Mouse (Mus musculus) frontal cortex, postnatal 36 days (tissue): ENCODE measurements at regions not wholly inside any gene's neighbourhood (a gene's known extent, or its start where the extent isn't known, plus 50 kb on each side); places are given as distances from the start of the nearest gene placed in this dataset.

ENCODE experiments used
- DNase-seq, 2 experiments: peaks; one replicate each; pipeline ENCODE4 v3.0.0; 2022; ENCODE audit warnings: low spot score in 2 of 2

DNA sequence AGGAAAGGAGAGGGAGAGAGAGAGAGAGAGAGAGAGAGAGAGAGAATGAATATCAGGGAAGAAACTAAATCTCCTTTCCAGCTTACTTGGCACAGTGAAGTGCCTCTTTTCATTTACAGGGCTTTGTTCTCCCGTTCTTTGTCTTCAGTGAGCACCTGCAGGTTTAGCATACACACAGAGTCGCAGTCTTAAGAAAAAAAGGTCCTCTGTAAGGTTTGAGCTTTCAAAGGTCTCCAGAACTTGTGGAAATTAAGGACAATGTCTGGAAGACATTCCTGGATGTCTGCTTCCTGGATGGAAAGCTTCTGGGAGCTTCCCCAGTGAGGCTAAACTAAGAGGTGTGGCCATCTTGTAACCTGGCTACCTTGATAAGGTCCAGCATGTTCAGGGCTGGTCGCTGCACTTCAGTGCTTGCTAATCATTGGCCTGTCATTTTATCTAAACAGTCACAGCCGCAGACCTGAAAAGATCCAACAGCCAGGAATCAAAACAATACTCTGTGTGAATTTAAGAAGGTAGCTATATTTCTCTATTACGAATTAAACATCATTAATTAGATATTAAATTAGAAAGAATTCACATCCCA is 113.1 kb upstream of the Ralgapa2 start:
- no peak for DNase-seq

DNA sequence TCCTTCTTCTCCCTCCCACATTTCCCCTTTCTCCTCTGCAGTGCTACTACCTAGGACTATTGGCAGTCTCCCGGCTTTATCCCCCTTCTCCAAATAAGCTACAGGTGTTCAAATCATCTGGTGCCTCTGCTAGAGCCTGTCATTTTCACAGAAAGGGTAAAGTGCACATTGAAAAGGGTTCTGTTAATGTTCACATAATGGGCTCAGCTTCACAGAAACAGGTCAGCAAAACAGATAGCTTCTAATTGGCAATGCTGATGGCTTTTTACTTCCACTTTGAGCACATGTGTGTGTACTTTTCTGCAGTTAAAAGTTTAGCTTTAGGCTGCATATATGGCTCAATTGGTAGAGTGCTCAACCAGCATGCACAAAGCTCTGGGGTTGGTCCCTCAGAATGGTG is 114.4 kb upstream of the Ralgapa2 start:
- DNase-seq = no peak

DNA sequence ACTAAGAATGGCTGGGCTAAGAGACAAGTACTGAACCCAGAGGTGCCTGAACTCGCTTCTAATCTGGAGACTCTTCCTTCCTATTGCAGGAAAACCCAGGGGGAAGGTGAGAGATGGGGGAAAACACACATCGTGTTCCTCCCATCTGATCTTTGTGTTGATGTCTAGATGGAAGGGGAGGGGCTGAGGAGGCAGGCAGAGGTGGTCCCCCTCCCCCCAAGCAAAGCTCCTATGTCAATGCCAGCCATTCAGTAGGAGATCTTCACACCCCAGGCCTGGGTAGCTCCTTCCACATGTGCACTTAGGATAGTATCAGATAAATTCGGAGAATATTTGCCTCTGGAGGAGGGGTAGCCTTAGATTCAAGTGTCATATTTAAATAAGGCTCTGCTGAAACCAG is 118.0 kb upstream of the Ralgapa2 start:
- no peak for DNase-seq

DNA sequence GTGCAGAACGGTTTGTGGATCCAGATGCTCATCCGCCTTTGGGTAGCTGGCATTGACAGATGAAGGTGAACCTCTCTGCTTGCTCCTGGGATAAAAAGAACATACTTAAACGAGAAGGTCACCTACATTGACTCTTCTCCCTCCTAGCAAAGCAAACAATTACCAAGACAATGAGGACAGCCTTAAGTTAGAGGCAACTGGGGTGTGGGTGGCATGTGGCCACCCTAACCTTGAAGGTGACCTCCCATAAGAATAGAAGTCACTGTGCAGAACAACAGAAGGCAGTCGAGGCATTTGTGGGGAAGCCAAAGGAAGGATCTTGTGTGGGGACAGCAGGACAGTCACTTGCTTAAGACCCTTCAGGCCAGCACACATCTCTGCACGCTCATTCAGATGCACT is 119.0 kb upstream of the Ralgapa2 start:
- DNase-seq = no peak

DNA sequence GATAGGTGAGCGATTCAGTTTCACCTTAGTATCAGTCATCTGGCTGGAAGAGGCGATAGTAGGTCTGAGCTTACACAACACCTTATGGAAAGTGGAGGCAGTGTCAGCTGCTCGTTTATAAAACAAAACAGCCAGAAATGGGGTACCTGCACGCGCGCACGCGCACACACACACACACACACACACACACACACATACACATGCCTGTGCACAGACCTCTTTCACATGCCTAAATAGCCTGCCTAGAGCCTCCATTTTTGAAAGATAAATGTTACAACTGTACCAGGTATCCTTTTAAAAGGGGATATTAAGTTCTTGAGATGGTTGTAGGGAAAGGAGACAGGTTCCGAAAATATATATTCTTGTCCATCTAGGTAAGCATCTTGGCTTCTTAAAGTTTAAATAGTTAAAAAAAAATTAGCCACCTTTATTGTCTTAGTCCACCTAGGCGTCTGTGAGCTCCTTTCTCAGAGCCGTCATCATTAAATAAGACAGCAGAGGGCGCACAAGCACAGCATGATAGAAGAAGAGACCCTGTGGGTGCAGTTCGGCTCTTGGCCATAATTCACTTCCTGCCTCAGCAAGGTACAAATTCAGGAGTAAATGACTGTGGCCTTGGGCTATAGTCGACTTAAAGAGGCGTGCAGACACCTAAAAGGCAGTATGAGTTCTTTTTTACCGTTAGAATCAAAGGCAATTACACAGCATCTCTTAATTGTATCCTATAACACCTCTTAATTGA is 121.4 kb upstream of the Ralgapa2 start:
- peak; percentile 61 to 80 for DNase-seq

DNA sequence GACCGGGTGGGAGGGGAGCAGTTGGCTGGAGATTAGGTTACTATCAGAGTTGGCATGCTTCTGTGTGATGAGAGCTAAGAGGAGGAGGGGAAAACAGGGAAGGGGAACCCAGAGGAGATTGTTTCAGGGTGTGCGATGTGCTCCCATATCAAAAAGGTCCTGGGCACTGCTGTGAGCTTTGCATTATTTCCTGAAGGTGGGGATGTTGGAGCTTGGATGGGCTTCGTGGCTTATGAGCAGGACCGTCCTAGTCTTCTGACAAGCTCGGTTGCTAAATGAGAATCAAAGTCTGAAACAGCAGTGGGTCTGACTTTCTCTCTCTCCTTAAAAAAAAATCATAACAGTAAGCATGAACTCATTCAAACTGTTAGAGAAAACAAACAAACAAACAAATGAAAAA is 125.4 kb upstream of the Ralgapa2 start:
- DNase-seq = no peak

DNA sequence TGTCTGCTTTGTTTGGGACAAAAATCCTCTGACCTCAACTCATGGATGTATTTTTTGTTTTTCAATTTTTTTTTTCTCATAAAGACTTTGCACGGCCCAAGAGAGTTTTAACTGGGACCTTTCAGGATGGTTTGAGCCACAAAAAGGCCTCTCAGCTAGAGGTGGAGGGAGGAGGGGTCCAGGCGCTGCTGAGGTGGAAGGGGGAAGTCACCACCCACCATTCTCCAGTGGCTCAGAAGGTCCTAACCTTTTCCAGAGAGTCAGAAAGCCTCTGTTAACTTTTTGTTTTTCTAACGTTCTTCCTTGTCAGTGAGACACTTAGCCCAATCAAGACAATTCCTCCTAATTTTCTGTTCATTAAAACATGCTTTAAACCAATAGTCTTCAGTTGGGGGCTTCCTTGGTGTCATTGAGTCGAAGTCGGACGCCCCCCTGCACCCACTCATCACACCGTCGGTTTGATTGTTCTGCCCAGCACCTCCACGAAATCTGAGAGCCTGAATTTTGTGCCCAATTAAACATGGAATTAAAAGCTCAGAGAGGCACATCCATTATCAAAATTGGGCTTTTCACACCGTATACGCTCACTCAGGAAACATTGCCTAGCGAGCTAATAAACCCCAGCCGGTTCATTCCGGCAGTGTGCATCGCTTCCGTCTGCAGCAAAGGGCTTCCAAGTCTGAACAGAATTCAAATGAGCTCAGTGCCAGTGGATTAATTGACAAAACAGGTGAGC is 134.3 kb upstream of the Ralgapa2 start:
- DNase-seq = no peak

DNA sequence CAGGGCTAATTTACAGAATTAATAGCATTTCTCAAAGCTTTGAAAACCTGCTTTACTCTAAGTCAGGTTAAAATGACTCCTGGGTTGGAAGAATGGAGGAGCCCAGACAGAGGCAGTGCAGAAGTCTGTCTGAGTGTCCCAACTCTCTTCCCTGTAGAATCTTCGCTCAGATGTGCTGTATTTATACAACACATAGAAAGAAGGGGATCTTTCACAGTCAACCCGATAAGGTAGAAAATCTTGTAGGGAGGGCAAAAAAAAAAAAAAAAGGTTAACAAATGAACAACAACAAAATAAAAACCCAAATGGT is 134.8 kb upstream of the Ralgapa2 start:
- DNase-seq = no peak

DNA sequence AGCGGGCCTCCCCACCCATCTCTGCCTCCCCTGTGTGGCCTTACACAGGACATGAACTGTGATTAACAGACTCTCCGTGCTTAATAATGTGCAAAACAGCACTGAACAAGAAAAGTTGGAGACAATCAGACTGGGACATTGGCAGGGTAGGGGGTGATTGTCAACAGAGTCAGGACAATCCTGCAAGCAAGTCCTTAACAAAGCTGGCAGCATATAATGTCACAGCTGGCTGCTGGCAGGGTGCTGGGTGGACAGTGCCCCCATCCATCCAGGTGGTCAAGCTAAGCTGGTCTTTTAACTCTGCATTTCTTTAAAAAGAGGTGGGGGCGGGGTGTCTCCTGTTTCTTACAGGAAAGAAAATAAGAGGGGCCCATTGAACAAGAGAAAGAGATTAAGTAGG is 149.2 kb upstream of the Ralgapa2 start:
- no peak for DNase-seq

DNA sequence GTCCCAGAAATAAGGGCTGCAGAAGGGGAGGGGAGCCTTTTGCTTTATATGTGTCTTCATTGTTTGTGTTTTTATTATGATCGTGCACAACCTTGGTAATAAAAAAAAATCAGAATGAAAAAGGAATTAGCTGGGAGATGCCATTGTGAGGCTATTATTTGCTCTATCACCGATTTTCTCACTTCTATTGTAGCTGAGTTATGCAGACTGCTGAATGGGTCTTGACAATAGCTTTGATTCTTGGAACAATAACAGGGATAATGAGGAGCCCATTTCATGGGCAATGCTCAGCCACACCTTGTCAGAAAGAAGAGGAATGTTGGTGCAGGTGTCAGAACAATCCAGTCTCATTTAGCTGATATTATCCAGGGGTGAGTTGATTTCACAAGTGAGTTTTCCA is 160.6 kb upstream of the Ralgapa2 start:
- DNase-seq = no peak

DNA sequence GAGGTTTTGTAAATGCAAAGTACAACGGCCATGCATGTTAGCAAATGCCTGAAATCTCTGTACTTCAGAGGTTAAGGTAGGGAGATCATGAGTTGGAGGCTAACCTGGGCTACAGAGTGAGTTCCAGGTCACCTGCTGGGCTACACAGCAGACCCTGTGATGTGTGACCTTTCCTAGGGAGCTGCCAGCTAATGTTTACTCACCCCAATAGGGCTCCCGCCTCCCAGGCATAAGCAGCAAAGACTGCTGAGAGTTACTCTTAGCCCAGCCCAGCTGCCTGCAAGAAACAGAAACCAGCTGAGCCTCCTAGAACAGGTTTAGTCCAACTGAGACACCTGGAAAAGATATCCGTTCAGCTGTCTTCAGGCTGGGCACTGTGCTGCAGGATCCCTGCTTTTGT is 169.8 kb upstream of the Ralgapa2 start:
- DNase-seq = no peak

DNA sequence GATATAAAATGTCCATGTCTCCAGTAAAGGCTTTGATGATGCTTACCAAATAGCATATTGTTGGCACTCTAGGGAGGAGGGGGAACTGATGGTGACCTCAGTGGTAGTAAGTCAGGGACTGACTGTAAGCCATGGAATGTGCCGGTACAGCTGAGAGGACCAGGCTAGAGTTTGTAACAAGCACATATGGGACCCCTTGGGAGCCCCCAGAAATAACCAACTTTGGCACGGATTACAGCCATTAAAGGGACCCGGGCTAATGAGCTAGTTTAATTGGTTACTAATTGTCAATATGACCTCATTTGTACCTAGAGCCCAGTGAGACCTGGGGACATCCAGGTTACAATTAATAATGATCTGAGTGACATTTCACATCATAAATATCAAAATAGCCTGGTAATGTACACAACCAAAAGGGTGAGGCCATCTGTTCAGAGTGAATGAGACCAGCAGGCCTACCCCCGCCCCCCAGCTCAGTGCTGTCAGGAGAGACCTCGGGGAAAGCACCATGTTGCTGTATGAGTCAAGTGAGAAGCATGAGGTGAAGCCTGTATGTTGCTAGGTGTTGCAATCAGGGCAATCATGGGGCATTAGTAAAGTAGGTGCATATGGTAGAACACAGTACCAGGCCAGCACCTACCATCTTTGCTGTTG is 169.7 kb upstream of the Kiz start:
- no peak for DNase-seq

DNA sequence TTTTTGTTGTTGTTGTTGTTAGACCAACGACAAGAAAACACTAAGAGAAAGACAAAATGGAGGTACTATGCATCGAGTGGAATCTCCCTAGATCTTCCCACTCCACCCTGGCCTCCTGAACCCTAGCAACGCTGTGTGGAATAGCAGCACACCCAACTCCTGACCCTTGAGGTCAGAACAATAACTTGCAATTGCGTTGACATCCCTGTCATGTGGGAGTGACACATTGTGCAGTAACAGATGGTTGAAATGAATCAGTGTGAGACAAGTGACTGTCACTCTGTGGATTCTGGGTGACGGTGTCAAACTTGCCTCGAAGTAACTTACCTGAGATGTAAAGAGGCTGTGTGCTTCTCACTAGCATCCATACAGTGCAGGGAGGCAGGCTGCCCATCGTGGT is 167.1 kb upstream of the Kiz start:
- DNase-seq = no peak

DNA sequence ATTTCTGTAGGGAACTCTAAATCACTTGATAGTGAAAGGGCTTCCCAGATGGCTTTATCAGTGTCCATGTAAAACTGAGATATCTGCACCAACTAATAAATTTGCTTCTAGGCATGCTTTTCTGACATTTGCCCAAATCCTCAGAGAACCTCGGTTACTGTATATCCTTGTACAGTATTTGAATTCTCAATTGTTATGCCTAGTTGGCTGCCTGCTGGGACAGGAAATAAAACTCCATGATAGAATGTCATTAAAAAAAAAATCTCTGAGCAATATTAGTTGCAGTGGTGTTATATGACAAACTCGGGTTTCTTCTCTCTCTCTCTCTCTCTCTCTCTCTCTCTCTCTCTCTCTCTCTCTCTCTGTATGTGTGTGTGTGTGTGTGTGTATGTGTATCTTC is 162.2 kb upstream of the Kiz start:
- DNase-seq = no peak

DNA sequence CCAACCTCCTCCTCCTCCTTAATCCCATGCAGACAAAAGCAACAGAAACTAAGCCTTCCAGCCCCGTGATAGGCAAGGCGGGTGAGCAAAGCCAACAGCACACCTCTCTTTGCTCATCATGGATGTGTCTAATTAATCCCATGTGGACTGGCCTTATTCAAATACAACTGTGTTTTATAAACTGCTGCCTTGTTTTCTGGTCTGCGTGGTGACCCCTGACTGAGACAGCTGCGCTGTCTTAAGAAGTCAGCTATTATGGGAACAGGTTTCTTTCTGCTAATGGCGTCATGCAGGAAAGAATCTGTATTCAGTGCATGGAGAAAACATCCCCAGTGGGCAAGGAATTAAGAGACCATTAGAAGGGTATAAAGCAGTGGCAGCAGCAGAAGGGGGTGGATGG is 161.6 kb upstream of the Kiz start:
- no peak for DNase-seq

DNA sequence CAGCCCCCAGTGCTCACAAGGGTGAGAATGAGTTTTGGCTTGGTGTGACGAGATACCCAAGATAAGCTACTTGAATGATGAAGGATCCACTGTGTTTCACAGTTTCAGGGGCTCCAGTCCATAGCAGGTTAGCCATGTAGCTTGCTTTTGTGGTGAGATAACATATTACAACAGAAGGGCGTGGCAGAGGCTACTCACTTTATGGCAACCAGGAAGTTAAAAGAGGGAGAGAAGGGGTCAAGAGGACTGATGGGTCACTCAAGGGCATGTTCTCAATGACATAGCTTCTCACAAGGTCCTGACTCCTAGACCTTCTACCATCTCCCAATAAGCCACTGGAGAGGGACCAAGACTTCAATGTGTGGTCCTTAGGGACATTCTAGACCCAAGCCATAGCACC is 159.4 kb upstream of the Kiz start:
- no peak for DNase-seq

DNA sequence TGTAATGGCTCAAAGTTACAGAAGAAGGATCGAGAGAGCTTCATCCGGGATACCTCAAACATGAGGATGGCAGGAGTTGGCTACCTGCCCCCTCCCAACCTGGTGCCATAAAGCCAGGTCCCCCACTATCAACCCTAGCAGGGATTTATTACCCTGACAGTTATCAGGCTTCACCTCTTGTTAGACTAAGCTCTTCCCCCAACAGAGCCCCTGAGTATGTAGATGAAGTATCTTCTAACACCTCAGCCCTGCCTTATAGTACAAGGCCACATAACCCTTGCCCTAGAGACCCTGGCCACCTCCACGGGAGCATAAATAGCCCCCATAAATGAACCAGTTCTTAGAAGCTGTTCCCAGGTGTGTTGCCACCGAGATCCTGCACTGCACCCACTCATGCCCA is 158.9 kb upstream of the Kiz start:
- DNase-seq = no peak

DNA sequence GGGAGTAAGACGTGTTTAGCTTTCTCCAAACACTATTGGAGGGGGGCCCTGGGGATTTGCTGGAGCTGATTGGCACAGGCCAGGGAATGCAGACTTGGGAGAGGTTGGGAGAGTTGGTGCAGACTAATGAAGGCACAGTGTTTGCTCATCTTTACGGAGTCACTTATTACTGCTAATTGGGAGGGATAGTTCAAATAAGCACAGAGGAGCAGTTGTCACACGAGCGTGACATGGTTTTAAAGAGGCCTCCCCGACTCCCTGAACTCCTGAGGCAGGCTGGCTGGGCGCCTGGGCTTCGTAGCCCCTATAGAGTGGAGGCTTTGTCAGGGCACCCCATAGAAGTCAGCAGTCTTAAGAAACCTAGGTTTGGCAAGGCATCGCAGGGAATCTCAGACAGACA is 145.0 kb upstream of the Kiz start:
- DNase-seq = peak; percentile 2 to 11

DNA sequence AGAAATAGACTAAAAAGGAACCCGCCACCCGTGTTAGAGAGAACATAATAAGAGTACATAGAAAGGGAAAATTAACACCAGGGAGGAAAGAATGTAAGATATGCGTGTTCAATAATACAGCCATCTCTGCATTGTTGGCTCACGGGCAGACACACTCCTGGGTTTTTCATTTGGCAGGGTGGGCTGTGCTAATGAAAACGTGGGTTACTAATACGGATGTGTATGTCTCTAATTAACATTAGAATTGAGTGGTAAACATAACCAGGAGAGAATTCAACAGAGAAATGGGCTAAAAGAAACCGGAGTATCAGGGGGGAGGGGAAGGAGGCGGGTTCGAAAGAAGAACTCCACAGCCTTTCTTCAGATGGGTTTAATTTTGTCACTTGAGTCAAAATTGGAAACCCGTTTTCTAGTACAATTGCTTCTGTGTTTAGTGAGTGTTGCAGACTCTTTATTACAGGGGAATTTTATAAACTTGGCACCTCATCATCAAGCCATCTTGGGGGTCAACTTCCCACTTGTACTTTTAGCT is 134.4 kb upstream of the Kiz start:
- no peak for DNase-seq

DNA sequence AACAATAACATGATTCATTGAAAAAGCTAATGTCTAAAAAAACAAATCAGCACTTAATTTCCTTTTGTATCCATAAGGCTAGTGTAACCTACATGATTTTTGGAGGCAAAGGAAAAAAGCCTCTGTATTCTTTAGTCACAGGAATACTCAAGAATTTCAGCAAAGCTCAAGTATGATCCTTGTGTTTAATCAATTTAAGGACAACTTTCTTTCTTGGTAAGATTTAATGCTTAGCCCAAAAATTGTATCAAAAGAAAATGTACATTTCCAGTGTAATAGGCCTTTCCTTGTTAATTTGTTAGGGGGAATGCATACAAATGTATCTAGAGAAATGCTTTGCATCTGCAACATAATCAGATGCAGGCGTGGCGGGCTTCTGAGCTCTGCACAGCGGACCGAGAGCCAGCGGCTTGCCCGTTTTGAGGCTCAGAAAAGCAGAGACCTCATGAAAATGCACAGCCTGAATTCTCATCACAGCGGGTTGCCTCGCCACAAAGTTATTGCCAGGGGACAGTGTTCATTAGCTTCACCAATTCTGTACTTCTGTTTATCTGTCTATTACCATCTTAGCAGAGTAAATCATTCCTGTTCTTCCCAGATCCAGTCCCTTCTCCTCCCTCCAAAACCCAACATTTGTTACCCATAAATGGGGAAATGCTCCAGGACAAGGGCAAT is 133.2 kb upstream of the Kiz start:
- DNase-seq = no peak

DNA sequence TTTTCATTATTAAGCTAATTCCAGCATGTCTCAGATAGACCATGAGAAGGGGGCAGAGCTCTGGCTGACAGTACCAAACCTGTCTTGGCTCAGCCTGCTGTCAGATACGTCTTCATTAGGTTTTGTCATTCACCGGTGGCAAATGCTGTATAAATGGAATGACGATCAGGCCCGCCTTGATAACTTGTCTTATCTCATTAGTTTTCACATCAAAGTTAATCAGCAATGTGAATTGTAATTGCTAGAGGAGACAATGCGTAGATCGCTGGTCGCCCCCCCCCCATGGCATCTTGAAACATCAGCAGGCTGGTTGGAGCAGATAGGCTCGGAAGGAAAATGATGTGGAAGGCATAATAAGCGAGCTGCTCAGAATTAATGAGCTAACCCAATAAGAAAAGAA is 132.5 kb upstream of the Kiz start:
- DNase-seq = no peak

DNA sequence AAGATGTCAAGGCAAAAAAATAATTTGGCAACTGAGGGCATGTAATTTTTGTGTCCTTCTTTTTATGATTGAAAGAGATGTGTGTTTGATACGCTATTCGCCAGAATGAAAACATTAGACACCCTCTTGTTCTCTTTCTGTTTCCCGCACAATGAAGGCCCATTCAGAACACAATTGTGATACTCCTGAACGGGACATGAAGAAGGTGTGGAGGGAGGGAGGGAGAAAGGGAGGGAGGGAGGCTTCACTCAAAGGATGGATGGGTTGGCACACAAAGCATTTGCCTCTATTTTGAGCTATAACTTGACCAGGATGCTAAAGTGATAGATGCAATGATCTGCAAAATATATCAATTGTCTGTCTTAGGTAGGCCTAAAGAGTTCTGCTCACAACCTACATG is 132.0 kb upstream of the Kiz start:
- no peak for DNase-seq
